Mouse (Mus musculus) adipocyte (in vitro differentiated cells): ENCODE measurements around the gene Krt31.

Experiments used
- DNase-seq: peaks from one replicate; pipeline ENCODE4 v3.0.0-alpha.2; 2016; ENCODE audit warnings: low spot score

The Krt31 gene

DNA sequence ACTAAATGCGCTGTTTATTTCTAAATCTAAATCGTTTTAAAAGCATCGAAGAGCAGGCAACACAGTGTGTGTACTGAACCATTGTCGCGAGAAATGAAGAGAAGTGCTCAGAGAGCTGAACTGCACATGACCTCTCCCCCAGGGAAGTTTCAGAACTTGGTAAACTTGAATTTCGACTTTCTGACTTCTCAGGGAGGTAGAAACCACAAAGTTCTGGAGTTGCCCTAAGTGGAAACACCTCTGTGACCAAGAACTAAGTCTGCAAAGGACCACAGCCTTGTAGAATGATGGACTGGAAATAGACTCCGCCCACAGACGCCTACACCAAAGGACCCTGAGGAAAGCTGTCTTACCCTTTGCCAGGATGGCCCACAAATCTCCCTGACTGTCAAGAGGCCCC, 44.4 kb downstream of the Krt31 start:
- DNase-seq = no peak

DNA sequence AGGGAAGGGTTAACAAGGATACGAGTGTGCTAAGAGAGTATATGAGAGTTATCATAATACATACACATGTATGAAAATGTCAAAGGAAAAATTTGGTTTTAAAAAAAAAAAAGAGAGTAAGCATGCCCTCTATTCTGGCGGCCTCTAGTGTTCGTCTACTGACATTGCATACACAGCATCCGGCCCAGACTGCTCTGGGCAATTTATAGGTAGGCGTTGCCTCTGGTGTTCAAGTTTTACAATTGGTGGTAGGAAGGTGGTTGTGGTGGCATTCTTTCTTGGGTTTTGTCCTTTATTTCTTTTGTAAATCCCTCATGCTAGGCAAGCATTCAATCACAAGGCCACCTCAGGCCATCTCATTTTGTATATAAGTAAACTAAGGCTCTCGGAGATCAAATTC, 45.5 kb downstream of the Krt31 start:
- peak; percentile 77 for DNase-seq

DNA sequence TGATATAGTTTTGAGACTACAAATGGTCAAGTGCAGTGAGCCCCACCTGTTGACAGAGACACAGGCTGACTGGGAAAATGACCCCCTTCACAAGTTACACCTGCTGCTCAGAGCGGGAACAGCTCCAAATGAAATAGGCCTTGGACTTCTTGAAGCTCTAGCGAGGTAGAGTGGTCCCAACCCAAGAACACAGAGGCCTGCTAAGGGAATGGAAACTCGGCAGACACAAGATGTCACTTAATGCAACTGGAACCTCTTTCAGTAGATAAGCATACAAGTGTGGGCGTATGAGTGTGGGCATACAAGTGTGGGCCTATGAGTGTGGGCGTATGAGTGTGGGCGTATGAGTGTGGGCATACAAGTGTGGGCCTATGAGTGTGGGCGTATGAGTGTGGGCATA, 51.3 kb downstream of the Krt31 start:
- DNase-seq = no peak
